Mouse (Mus musculus) naive thymus-derived CD4-positive, alpha-beta T cell, adult 2 months (primary cell): ENCODE data around the gene Sstr5.
A peak's percentile ranks its signal among the peaks of the same experiment; 100 is the strongest.

Experiments
- DNase-seq: peaks from one replicate; pipeline ENCODE4 v3.0.0-alpha.2; 2011; ENCODE audit warnings: low read depth

Gene Sstr5

GRCm38 (mm10) chr17:25497013-25497412 is at the start of gene Sstr5:
TSS of gene Sstr5 (minus strand) at chr17:25497288.
- no peak for DNase-seq

DNA sequence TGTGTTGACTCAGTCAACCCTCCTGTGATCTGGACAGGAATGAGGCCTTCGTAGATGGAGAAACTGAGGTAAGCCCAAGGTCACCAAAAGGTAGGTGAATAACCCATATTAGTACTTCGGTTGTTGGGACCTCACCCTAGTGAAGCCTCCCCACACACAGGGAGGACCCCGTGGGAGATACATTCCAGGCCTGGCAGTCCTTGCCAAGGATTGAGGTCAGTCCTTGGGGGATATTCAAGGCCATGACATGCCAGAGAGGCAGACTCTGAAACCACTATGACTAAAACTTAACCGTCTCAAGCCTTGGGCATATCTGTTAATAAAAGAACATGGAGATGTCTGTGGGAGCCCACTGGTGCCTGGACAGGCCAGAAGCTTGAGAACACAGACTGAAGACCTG is 44.7 kb upstream of the Sstr5 start:
- DNase-seq: no peak

DNA sequence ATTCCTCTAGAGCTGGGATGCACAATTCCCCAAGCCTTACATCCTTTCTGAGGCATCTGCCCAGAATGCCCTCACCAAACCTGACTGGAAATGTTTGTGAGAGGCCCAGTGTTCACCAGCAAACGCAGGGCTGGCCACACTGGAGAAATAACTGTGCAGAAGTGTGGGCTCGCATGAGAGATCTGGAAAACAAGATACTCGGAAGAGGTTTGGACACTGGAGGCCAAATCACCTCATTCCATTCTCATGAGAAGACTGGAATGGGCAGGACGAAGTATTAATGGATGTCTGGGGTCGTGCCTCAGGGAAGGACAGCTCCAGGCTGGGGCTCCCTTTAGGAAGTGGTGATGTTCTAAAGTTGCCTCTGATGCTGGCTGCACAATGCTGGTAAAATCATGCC is 43.6 kb upstream of the Sstr5 start:
- DNase-seq: no peak

DNA sequence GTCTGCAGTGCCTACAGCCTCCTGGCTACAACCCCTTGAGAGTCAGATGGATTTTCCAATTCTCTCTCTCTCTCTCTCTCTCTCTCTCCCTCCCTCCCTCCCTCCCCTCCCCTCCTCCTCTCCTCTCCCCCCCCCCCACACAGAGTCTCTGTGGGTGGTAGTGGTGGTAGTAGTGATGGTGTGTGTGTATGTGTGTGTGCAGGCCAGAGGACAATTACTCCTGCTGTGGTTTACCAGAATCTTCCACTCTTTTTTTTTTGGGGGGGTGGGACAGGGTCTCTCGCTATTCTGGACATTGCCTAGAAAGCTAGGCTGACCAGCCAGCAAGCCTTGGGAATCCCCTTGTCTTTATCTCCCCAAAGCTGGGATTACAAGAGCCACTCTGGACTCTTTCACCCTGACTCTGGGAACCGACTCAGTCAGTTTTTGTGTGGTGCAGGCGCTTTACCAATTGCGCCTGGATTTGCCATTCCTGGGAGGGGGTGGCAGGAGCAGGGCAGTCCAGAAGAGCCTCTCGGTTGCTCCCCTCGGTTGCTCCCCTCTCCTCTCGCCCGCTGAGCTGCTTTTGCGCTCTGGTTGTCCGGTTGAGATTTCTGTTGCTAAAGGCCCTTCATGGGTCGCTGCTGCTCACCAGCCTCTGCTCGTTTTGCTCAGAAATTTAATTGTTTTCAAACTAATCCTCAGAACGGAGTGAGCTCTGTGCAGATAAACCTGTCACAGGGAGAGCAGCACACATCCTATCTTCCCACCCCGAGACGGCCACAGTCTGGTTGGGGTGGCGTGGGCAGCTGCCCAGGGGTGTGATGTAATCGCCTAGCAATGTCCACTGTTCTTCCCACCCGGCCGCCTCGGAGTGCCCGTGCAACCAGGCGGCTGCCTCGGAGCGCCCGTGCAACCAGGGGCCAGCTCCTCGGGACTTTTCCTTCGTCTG is 42.1 kb upstream of the Sstr5 start:
- DNase-seq: no peak

DNA sequence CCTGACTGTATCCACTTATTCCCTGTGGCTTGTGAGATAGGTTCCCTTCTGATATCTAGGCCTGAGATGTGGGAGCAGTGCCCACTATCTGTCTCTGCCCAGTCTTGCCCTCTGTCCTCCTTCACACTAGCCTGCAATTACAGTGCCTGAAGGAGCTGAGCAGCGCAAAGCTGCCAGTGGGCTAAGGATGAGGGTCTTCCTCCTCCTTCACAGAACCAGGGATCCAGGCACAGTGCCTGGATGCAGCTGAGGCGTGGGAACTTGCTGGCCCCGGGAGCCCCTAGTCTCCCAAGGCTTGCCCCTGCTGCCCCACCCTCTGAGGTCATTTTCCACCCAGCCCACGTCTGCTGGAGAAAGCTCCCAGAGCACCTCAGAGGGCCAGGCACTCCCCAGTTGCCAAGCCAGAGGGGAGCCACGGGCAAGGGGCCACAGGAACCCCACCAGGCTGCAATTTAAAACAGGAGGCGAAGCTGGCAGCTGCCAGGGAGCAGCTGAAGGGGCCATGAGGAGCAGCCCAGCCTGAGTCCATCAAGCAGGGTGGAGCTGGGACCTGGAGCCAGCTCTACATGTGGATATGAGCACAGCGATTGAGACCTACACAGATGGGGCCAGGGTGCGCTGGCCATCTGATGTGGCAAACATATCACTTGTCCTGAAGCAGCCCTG is 33.4 kb upstream of the Sstr5 start:
- DNase-seq: no peak

DNA sequence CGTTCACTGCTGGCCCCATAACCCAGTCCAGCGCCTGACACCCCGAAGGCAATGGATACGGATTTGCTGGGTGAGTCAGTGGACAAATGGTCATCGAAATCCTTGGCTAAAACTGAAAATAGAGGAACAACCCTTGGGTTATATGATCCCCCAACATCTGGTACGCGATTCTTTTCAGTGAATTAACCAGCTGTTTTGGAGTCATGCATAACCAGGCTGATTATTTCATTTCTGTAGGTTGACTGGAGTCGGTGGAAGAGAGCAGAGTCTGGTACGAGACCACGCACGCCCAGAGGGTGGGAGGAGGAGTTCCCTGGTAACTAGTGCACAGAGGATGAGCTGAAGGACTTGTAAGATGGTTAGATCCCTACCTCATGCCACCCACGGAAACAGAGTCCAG is 25.0 kb upstream of the Sstr5 start:
- DNase-seq: no peak

DNA sequence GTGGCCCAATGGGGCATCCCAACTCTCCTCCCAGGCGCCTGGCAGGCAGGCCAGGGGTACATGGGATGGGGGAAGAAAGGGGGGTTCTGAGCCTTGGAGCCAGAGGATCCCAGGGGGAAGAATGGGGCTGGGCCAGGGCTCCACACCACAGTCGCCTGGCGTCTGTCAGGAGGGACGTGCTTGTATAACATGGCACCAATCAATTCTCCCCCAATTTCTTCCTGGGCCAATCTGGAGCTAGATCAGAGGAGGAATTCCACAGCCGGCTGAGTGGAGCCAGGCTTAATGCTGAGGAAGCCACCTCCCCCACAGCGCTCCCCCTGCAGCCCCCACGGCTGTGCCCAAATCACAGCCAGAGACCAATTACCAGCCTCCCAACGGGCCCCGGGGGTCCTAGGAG is 23.4 kb upstream of the Sstr5 start:
- DNase-seq: no peak

GRCm38 (mm10) chr17:25519511-25519910 is 22.4 kb upstream of the Sstr5 start:
- DNase-seq: no peak

GRCm38 (mm10) chr17:25518144-25518543 is 21.1 kb upstream of the Sstr5 start:
- DNase-seq: no peak

GRCm38 (mm10) chr17:25516315-25516714 is 19.2 kb upstream of the Sstr5 start:
- DNase-seq: no peak

- DNase-seq: no peak
Observed at GRCm38 (mm10) chr17:25514055-25514454, 17.0 kb upstream of the Sstr5 start.

DNA sequence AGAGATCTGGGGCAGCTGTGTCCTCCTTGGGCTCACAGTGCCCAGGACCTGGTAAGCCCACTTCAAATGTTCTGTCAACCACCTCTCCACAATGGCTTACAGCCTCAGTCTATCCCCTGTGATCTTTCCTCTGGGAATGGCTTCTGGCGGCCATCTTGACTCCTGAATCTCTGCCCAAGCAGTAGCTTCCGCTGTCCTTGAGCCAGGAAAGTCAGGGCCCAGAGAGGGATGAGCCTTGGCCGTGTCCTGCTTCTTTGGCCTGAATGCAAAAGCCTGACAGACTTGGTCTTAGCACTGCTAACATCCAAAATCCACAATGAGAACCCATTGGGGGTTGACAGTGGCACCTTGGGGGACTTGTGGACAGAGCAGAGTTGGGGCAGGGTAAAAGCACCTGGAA is 14.8 kb upstream of the Sstr5 start:
- no peak for DNase-seq

DNA sequence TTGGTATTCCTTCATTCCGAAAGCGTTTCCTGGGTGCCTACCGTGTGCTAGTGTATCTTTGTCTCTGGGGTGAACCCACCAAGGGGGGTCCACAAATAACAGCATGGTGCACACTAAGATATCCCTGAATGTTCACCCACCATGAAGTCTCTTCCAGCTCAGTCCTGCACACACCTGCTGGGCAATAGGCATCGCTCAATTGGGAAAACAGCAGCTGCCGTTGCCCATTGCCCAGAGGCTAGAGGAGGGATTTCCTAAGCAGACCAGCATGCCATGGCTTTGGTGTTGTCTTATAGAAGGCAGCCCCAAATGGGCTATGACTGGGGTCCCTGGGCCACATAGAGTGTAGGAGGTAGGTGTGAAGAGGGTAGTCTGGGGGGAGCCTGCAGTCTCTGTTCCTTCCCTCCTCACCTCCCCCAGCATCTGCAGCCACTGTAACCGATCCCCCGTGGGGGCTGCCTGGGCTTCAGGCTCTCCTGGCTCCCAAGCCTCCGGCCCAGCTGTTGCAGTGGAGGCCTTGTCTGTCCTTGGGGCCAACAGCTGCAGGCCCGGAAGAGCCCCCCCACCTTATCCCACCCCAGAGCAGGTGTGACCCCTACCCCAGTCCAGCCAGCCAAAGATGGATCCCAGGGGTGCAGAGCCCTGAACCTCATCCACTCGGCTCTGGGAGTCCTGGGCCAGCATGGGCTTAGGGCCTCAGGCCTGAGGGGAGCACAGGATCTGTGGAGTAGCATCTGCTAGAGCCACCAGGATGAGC is 13.2 kb upstream of the Sstr5 start:
- DNase-seq: no peak

DNA sequence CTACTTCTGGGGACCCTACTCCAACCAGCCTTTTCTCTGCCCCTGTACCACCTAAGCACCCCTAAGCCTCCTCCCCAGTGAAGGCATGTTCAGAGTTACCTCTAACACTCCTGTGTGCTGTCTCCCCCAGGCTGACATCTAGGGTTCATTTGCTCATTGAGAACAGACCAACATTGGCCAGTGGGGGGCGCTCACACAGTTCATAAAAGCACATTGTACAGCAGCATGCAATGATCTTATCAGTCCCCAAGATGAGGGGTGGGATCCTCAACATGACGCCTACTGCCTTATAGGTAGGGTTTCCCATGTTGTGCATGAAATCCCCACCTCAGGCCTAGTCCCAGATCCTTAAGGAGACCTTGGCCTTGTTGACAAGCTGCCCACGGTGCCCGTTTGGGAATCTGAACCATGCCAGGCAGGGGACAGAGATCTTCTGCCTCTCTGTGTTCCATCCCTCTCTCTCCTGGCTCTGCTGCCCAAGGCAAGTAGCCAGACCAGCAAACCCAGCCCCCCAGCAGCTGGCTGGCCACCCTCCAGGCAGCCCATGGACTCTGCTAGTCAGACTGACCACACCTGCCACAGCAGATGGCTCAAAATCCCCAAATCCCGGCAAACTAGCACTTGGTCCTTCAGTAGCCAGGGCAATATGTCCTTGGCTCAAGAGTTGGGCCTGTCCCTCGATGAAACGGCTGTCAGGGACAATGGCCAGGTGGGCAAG is 11.9 kb upstream of the Sstr5 start:
- DNase-seq: peak; percentile 32

DNA sequence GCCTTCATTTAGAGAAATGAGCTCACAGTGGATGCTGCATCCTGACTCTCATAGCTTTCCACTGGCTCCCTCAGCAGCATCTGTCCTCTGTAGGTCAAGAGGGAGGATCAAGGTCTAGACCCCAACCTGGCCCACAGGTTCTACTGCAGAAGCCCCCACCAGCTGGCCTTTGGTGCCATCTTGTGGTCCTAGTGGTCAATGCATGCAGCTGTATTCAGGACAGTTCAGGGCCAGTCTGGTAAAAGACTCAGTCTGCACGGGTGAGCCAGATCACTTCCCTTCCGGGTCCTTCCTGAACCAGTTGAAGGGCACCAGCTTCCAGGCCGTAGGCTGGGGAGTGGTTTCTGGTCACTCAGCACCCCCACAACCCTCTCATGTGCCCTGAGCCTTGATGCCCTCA is 10.7 kb upstream of the Sstr5 start:
- peak; percentile 16 for DNase-seq

DNA sequence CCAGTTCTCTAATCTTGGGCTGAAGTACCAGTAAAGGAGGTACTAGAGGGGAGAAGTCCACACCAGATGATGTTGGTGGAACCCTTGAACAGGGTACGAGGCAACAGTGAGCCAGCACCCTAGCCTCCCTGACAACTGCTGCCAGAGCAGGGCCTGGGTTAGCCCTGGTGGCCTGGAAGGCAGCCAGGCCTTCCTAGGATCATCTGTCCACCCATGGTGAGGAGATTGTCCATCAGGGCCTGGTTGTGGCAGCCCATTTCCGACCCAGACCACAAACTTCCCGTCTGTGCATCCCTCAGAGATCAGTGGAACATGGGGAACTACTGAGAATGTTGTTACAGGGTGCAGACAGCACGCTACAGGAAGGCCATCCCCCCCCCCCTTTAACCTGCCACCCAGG is 5.5 kb upstream of the Sstr5 start:
- no peak for DNase-seq

GRCm38 (mm10) chr17:25482092-25482491 is 15.0 kb downstream of the Sstr5 start:
- DNase-seq: no peak

DNA sequence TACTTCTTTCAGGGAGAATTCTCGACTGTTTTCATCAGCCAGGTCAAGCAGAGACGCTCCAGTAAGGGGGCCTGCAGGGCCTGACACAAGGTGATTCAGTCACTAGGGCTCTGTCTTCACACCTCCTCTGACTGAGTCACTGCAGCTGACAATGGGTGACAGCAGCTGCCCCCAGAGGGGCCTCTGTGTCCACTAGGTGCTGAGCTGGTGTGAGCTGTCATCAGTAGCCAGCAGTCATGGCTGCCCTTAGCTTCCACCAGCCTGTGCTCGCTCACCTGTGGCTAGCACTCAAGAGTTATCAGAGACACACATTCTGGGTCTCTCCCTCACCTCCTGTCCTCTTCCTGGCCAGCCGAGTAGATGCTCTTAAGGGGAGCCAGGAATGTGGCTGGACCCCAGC is 16.3 kb downstream of the Sstr5 start:
- DNase-seq: no peak

- no peak for DNase-seq
Observed at GRCm38 (mm10) chr17:25480152-25480551, 16.9 kb downstream of the Sstr5 start.

DNA sequence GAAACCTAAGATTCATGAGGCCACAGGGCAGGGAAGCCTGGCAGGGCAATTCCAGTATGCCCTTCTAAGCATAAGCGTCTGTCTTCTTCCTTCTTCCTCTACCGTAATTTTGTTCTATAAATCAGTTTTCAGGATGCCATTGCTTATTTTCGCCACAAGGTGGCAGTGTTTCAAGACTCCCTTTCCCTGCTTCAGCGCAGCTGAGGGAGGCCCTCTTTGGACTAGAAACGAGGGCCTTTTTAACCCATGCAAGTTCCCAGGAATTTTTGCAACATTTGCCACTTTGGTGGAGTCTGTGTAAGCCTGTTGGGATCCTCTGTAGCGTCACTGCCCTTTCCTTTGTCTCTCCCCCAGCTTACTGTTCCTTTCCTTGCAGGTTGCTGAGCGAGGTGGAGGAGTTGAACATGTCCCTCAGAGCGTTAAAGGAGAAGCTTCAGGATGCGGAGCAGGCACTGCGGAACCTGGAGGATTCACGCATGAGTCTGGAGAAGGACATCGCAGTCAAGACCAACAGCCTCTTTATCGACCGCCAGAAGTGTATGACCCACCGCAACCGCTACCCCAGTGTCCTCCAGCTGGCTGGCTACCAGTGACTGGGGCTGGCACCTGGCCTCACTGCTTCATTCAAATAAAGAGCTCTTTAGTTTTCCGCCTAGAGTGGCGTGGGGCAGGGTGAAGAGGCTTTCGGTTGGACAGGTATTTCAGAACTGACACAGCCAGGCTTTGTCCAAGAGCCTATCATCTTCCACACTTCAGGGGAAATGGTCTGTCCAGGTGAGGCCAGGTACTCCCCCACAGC is 20.9 kb downstream of the Sstr5 start:
- peak; percentile 75 for DNase-seq
